Mouse (Mus musculus) cerebellum, adult 2 months (tissue): ENCODE data around the gene Slc51a. TPM values are rescaled to one million over a fixed set of nuclear protein-coding genes. Genes with fewer than 3 reads are reported as not detected.
A peak's percentile ranks its signal among the peaks of the same experiment; 100 is the strongest.

Experiments
- DNase-seq, 2 experiments: peaks; one replicate each; pipeline ENCODE4 v3.0.0; 2021
- H3K27ac ChIP-seq: fragments of 200-500 bp; 2 replicates; pipeline ENCODE4 v1.5.1; 2012; ENCODE audit warnings: low read length, control low read depth, inconsistent platforms; ENCODE audit not compliant: insufficient read depth
- H3K27me3 ChIP-seq: fragments of 200-500 bp; 2 replicates; pipeline ENCODE4 v1.6.1; 2012; ENCODE audit warnings: inconsistent platforms, mild to moderate bottlenecking, low read length, moderate library complexity; ENCODE audit not compliant: control insufficient read depth, insufficient read depth
- H3K4me1 ChIP-seq: fragments of 200-500 bp; 2 replicates; pipeline ENCODE4 v1.6.1; 2011; ENCODE audit warnings: low read length; ENCODE audit not compliant: control insufficient read depth, insufficient read depth
- H3K4me3 ChIP-seq: fragments of 200-500 bp; replicated peaks from 2 replicates; pipeline ENCODE3; 2011; ENCODE audit warnings: mild to moderate bottlenecking, low read depth, low read length, control low read depth; ENCODE audit not compliant: insufficient read depth
- CTCF ChIP-seq: fragments of 200-500 bp; IDR thresholded peaks from 2 replicates; pipeline ENCODE4 v1.5.1; 2011; ENCODE audit warnings: low read depth, mild to moderate bottlenecking, control low read depth, low read length, moderate library complexity, borderline replicate concordance; ENCODE audit not compliant: insufficient read depth
- POLR2A ChIP-seq: fragments of 200-500 bp; IDR thresholded peaks from 2 replicates; pipeline ENCODE4 v1.6.1; 2011; ENCODE audit warnings: low read length, control low read depth, borderline replicate concordance; ENCODE audit not compliant: insufficient read depth
- WGBS: fragments of 180-500 bp; shearing (Covaris S2); methylation state at CpG from one replicate; pipeline ENCODE4 v1.1.7; 2018; 5-methylcytosine and 5-hydroxymethylcytosine counted together
- polyA plus RNA-seq: library from polyadenylated mRNA; depleted of rRNA; stranded (reverse); fragments of >200 nt; gene quantifications from 2 replicates; pipeline ENCODE4 v1.2.3, GENCODE M21; 2012; rRNA removed

The Slc51a gene
- polyA plus RNA-seq, 1 experiment: 0.05 TPM

GRCm38 (mm10) chr16:32431047-32431591, 56.6 kb downstream of the Slc51a start:
- Histone ChIP-seq H3K27ac (peak overlapping the region; percentile 60), H3K4me3 (peak overlapping the region; percentile 97), H3K4me1 (no peaks in the 10 kb centered on the region; the same call in 1 of the 2 replicates), H3K27me3 (no peaks in the 10 kb centered on the region)
- DNase-seq: no peak
- under 1% methylated on average over 28 of the region's 28 CpGs for WGBS
- TF ChIP-seq POLR2A: no peak
- TF ChIP-seq CTCF: no peak

GRCm38 (mm10) chr16:32430474-32431046, 57.1 kb downstream of the Slc51a start, which contains the start of gene Pcyt1a:
Pcyt1a (plus strand) TSS chr16:32430921.
- TF ChIP-seq POLR2A (peak; percentile 80), CTCF (no peak)
- peak; percentile 91 for DNase-seq
- Histone ChIP-seq H3K27me3 (no peaks in the 10 kb centered on the region), H3K4me3 (peak within 1 kb of the TSS; percentile 97), H3K27ac (peak within 1 kb of the TSS; percentile 60), H3K4me1 (no peaks in the 10 kb centered on the region; the same call in 1 of the 2 replicates)
- WGBS: under 1% methylated on average over 54 of the region's 54 CpGs

- Histone ChIP-seq H3K4me3 (no peak overlapping the region), H3K4me1 (no peaks in the 10 kb centered on the region; the same call in 1 of the 2 replicates), H3K27ac (no peak overlapping the region), H3K27me3 (no peaks in the 10 kb centered on the region)
- TF ChIP-seq CTCF (no peak), POLR2A (no peak)
- WGBS: 85% methylated on average over 3 of the region's 3 CpGs
- no peak for DNase-seq
These were observed 60.2 kb downstream of the Slc51a start for GRCm38 (mm10) chr16:32427506-32427905.

Other genes with a start within 250 kb of the Slc51a start
- 29.6 and 30.8 TPM in 2 replicates for gene Fbxo45, start 240.7 kb downstream of the Slc51a start, polyA plus RNA-seq
- gene Wdr53, start 240.7 kb downstream of the Slc51a start, polyA plus RNA-seq: 10.8 and 11.1 TPM in 2 replicates
- gene Smco1, start 216.4 kb downstream of the Slc51a start, polyA plus RNA-seq: 0.11 and 0.23 TPM in 2 replicates
- gene Rnf168, start 210.4 kb downstream of the Slc51a start, polyA plus RNA-seq: 18.0 and 18.3 TPM in 2 replicates
- 18.1 and 18.8 TPM in 2 replicates for gene Ubxn7, start 155.6 kb downstream of the Slc51a start, polyA plus RNA-seq
- gene Tm4sf19, start 87.4 kb downstream of the Slc51a start, polyA plus RNA-seq: not detected in 2 replicates
- 24.7 and 25.2 TPM in 2 replicates for gene Tctex1d2, start 68.2 kb downstream of the Slc51a start, polyA plus RNA-seq
- 33.4 and 35.4 TPM in 2 replicates for gene Pcyt1a, start 57.0 kb downstream of the Slc51a start, polyA plus RNA-seq
- gene Zdhhc19, start 8.4 kb upstream of the Slc51a start, polyA plus RNA-seq: not detected in 2 replicates
- 76.7 and 82.5 TPM in 2 replicates for gene Tfrc, start 121.0 kb upstream of the Slc51a start, polyA plus RNA-seq
- gene Tnk2, start 156.0 kb upstream of the Slc51a start, polyA plus RNA-seq: 238 and 239 TPM in 2 replicates
- 0.03 TPM in 1 of 2 replicates, not detected in the other for gene Muc4, start 248.0 kb upstream of the Slc51a start, polyA plus RNA-seq